Mouse (Mus musculus) myocyte (in vitro differentiated cells): Measurements from ENCODE around the gene Rnf41.

Source experiments
- CEBPB ChIP-seq: IDR thresholded peaks from 2 replicates; pipeline ENCODE4 v1.6.1; 2011; ENCODE audit warnings: mild to moderate bottlenecking, moderate library complexity; ENCODE audit not compliant: poor library complexity, insufficient read depth, severe bottlenecking
- E2F4 ChIP-seq: IDR thresholded peaks from one replicate; pipeline ENCODE4 v1.6.1; 2011; ENCODE audit warnings: mild to moderate bottlenecking, control low read depth, moderate library complexity; ENCODE audit not compliant: insufficient read depth
- MAX ChIP-seq: IDR thresholded peaks from one replicate; pipeline ENCODE4 v1.6.1; 2011; ENCODE audit warnings: low read depth, mild to moderate bottlenecking, control low read depth
- MYOD1 ChIP-seq, 3 experiments: IDR thresholded peaks; one replicate each; pipeline ENCODE4 v1.6.1; 2011; ENCODE audit warnings: control low read depth in 2 of 3, low read depth in 2 of 3, mild to moderate bottlenecking in 2 of 3, moderate library complexity in 1 of 3; ENCODE audit not compliant: insufficient read length in 2 of 3, control insufficient read depth in 1 of 3
- MYOG ChIP-seq, 3 experiments: IDR thresholded peaks; one replicate each; pipeline ENCODE4 v1.6.1; 2011; ENCODE audit warnings: control low read depth in 2 of 3, low read depth in 2 of 3, mild to moderate bottlenecking in 2 of 3; ENCODE audit not compliant: insufficient read length in 2 of 3, control insufficient read depth in 1 of 3, insufficient read depth in 1 of 3
- POLR2A ChIP-seq: IDR thresholded peaks from one replicate; pipeline ENCODE4 v1.6.1; 2011; ENCODE audit warnings: low read depth, mild to moderate bottlenecking, control low read depth, moderate library complexity; ENCODE audit not compliant: insufficient read length
- REST ChIP-seq: IDR thresholded peaks from one replicate; pipeline ENCODE4 v1.6.1; 2011; ENCODE audit warnings: mild to moderate bottlenecking, control low read depth, moderate library complexity; ENCODE audit not compliant: insufficient read depth, insufficient read length
- SRF ChIP-seq: IDR thresholded peaks from one replicate; pipeline ENCODE4 v1.6.1; 2011; ENCODE audit warnings: low read depth; ENCODE audit not compliant: control insufficient read depth, insufficient read length
- TCF12 ChIP-seq: IDR thresholded peaks from one replicate; pipeline ENCODE4 v1.6.1; 2011; ENCODE audit warnings: mild to moderate bottlenecking, control low read depth; ENCODE audit not compliant: poor library complexity, insufficient read depth, severe bottlenecking
- TCF3 ChIP-seq: IDR thresholded peaks from one replicate; pipeline ENCODE4 v1.6.1; 2011; ENCODE audit warnings: low read depth, control low read depth; ENCODE audit not compliant: insufficient read length
- USF1 ChIP-seq: IDR thresholded peaks from one replicate; pipeline ENCODE4 v1.6.1; 2011; ENCODE audit warnings: low read depth, mild to moderate bottlenecking, control low read depth, moderate library complexity

GRCm38 (mm10) chr10:128368402-128369217 is 42.8 kb upstream of the Rnf41 start, which contains the start of gene Coq10a:
- TF ChIP-seq MAX, result no peak
- TF ChIP-seq POLR2A, result peak; percentile 89
- TF ChIP-seq CEBPB, result no peak
- TF ChIP-seq TCF12, result no peak
- TF ChIP-seq SRF, result peak; percentile 74
- no peak for TF ChIP-seq E2F4
- TF ChIP-seq REST, result no peak
- peak; percentile 41 for TF ChIP-seq USF1
- TF ChIP-seq MYOG (IDR thresholded peaks at IDR 0.05; ENCODE audit: control insufficient read depth in 1 of 3, insufficient read depth in 1 of 3, insufficient read length in 2 of 3, low read depth in 2 of 3), result no peak
- TF ChIP-seq MYOD1 (IDR thresholded peaks at IDR 0.05; ENCODE audit: control insufficient read depth in 1 of 3, insufficient read length in 2 of 3, low read depth in 2 of 3), result no peak
- TF ChIP-seq TCF3, result no peak
